Mouse (Mus musculus): ENCODE data around the gene Fibcd1. TPM values are rescaled to one million over a fixed set of nuclear protein-coding genes. Genes with fewer than 3 reads are reported as not detected.
A peak's percentile ranks its signal among the peaks of the same experiment; 100 is the strongest.

Gene Fibcd1
- polyA plus RNA-seq, 1 experiment = 0.20 TPM

DNA sequence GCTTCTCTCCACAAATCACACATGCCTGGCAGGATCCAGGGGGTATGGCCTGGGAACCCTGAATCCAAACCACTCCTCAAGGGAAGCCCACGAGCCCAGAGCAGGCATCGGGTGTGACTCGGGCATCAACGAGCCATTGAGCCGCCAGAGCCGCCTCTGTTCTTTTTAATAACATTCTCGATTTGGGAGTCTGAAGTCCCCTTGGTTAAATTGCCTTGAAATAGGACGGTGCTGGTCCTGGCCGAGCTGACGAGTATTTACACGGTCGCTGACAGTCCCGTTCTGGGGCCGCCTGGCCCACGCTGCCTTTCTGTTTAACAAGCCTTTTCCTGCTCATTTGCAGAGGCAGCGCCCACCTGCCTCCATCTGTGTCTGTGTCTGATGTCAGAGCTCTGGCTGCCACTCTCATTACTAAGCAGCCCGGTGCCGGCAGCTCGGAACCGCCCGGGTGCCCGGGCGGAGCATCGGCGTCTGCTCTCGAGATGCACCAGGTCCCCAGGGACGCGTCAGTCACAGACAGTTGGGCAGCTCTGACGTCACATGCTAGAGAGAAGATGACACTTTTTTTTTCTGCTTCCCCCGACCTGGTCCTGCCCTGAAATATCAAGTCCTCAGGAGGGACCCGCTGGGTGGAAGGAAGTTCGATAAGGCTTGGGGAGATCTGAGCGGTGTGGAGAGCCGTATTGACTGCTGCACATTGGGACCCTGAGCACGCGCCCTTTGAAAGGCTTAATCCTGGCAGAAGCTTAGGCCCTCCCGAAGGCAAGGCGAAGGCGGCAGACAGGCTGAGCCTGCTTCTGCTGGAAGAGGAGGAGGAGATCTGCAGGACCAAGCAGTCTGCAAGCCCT, 23.1 kb downstream of the Fibcd1 start:
- Histone ChIP-seq H3K27me3 (ENCODE audit: control insufficient read depth, insufficient read depth, low read length) (no peaks in the 10 kb centered on the region), H3K27ac (ENCODE audit: insufficient read depth, low read length) (no peak overlapping the region), H3K4me3 (ENCODE audit: extremely low read depth, insufficient read depth, insufficient read length) (peak overlapping the region; percentile 31; the same call in 1 of the 2 replicates), H3K36me3 (ENCODE audit: control insufficient read depth, insufficient read depth, low read length) (no peaks in the 10 kb centered on the region), H3K4me1 (ENCODE audit: control insufficient read depth, insufficient read depth, insufficient read length) (peaks cover 17% of the 10 kb centered on the region; the same call in 1 of the 2 replicates)
- DNase-seq (ENCODE audit: low read depth in 1 of 2, low spot score in 2 of 2) = peak; percentile 88 to 91
- 26% methylated on average over 39 of the region's 39 CpGs for WGBS
- TF ChIP-seq CTCF (IDR thresholded peaks at IDR 0.05; ENCODE audit: extremely low read depth, insufficient read depth, insufficient read length, insufficient replicate concordance) = no peak
- no peak for TF ChIP-seq POLR2A (IDR thresholded peaks at IDR 0.05; ENCODE audit: low read depth, low read length)

GRCm38 (mm10) chr2:31815367-31815766, 30.4 kb downstream of the Fibcd1 start:
- H3K36me3 ChIP-seq (ENCODE audit: control insufficient read depth, insufficient read depth, low read length) = no peaks in the 10 kb centered on the region
- H3K27me3 ChIP-seq (ENCODE audit: control insufficient read depth, insufficient read depth, low read length) = no peaks in the 10 kb centered on the region
- WGBS = 29% methylated on average over 5 of the region's 5 CpGs
- peaks cover 15% of the 10 kb centered on the region; the same call in 1 of the 2 replicates for H3K4me1 ChIP-seq (ENCODE audit: control insufficient read depth, insufficient read depth, insufficient read length)
- peak; percentile 36 to 72 for DNase-seq (ENCODE audit: low read depth in 1 of 2, low spot score in 2 of 2)
- no peak overlapping the region for H3K27ac ChIP-seq (ENCODE audit: insufficient read depth, low read length)
- peak; percentile 81; the same call in 1 of the 2 replicates for TF ChIP-seq CTCF (IDR thresholded peaks at IDR 0.05; ENCODE audit: extremely low read depth, insufficient read depth, insufficient read length, insufficient replicate concordance)
- TF ChIP-seq POLR2A (IDR thresholded peaks at IDR 0.05; ENCODE audit: low read depth, low read length) = no peak
- no peak overlapping the region for H3K4me3 ChIP-seq (ENCODE audit: extremely low read depth, insufficient read depth, insufficient read length)

DNA sequence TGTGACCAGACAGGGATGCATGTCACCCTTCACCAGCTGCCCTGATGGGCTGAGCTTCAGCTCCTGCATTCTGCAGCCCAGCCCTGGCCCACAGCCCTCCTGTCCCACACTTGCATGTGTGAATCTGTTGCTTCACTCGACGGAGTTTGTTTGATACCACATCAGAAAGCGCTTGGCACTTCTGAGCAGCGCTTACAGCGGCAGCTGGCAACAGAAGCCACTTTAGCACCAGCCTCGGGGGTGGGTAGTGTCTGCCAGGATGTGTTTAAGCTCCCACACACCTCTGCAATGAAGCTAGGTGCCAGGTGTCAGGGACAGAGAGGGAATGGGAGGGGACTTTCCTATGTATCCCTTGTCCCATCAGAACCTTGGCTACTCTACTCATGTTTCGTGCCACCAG, 31.1 kb downstream of the Fibcd1 start:
- H3K4me3 ChIP-seq (ENCODE audit: extremely low read depth, insufficient read depth, insufficient read length) = no peak overlapping the region
- H3K27ac ChIP-seq (ENCODE audit: insufficient read depth, low read length) = no peak overlapping the region
- no peaks in the 10 kb centered on the region for H3K36me3 ChIP-seq (ENCODE audit: control insufficient read depth, insufficient read depth, low read length)
- H3K27me3 ChIP-seq (ENCODE audit: control insufficient read depth, insufficient read depth, low read length) = no peaks in the 10 kb centered on the region
- H3K4me1 ChIP-seq (ENCODE audit: control insufficient read depth, insufficient read depth, insufficient read length) = peaks cover 20% of the 10 kb centered on the region; the same call in 1 of the 2 replicates
- no peak for DNase-seq (ENCODE audit: low read depth in 1 of 2, low spot score in 2 of 2)
- TF ChIP-seq CTCF (IDR thresholded peaks at IDR 0.05; ENCODE audit: extremely low read depth, insufficient read depth, insufficient read length, insufficient replicate concordance) (no peak), POLR2A (IDR thresholded peaks at IDR 0.05; ENCODE audit: low read depth, low read length) (no peak)
- 67% methylated on average over 7 of the region's 7 CpGs for WGBS

GRCm38 (mm10) chr2:31813641-31814040, 32.2 kb downstream of the Fibcd1 start:
- no peaks in the 10 kb centered on the region for H3K36me3 ChIP-seq (ENCODE audit: control insufficient read depth, insufficient read depth, low read length)
- H3K27ac ChIP-seq (ENCODE audit: insufficient read depth, low read length) = no peak overlapping the region
- H3K27me3 ChIP-seq (ENCODE audit: control insufficient read depth, insufficient read depth, low read length) = no peaks in the 10 kb centered on the region
- TF ChIP-seq CTCF (IDR thresholded peaks at IDR 0.05; ENCODE audit: extremely low read depth, insufficient read depth, insufficient read length, insufficient replicate concordance) (no peak), POLR2A (IDR thresholded peaks at IDR 0.05; ENCODE audit: low read depth, low read length) (no peak)
- H3K4me1 ChIP-seq (ENCODE audit: control insufficient read depth, insufficient read depth, insufficient read length) = peaks cover 20% of the 10 kb centered on the region; the same call in 1 of the 2 replicates
- DNase-seq (ENCODE audit: low read depth in 1 of 2, low spot score in 2 of 2) = no peak
- no peak overlapping the region for H3K4me3 ChIP-seq (ENCODE audit: extremely low read depth, insufficient read depth, insufficient read length)
- WGBS = 93% methylated on average over 4 of the region's 4 CpGs

- Histone ChIP-seq H3K27me3 (ENCODE audit: control insufficient read depth, insufficient read depth, low read length) (no peaks in the 10 kb centered on the region), H3K4me3 (ENCODE audit: extremely low read depth, insufficient read depth, insufficient read length) (no peak overlapping the region), H3K27ac (ENCODE audit: insufficient read depth, low read length) (peak overlapping the region; percentile 55), H3K4me1 (ENCODE audit: control insufficient read depth, insufficient read depth, insufficient read length) (peaks cover 20% of the 10 kb centered on the region; the same call in 1 of the 2 replicates), H3K36me3 (ENCODE audit: control insufficient read depth, insufficient read depth, low read length) (no peaks in the 10 kb centered on the region)
- DNase-seq (ENCODE audit: low read depth in 1 of 2, low spot score in 2 of 2) = peak in 1 of 2 experiments; percentile 56
- TF ChIP-seq CTCF (IDR thresholded peaks at IDR 0.05; ENCODE audit: extremely low read depth, insufficient read depth, insufficient read length, insufficient replicate concordance) (no peak), POLR2A (IDR thresholded peaks at IDR 0.05; ENCODE audit: low read depth, low read length) (no peak)
- 57% methylated on average over 14 of the region's 14 CpGs for WGBS
Measured at GRCm38 (mm10) chr2:31811086-31811958, 34.5 kb downstream of the Fibcd1 start.

GRCm38 (mm10) chr2:31810444-31810843, 35.4 kb downstream of the Fibcd1 start, which contains the start of gene Qrfp:
Gene Qrfp, minus strand, starts transcription at chr2:31810580.
- Histone ChIP-seq H3K27ac (ENCODE audit: insufficient read depth, low read length) (peak within 1 kb of the TSS; percentile 55), H3K4me1 (ENCODE audit: control insufficient read depth, insufficient read depth, insufficient read length) (peaks cover 20% of the 10 kb centered on the region; the same call in 1 of the 2 replicates), H3K4me3 (ENCODE audit: extremely low read depth, insufficient read depth, insufficient read length) (peak within 1 kb of the TSS; percentile 53), H3K36me3 (ENCODE audit: control insufficient read depth, insufficient read depth, low read length) (no peaks in the 10 kb centered on the region), H3K27me3 (ENCODE audit: control insufficient read depth, insufficient read depth, low read length) (no peaks in the 10 kb centered on the region)
- TF ChIP-seq POLR2A (IDR thresholded peaks at IDR 0.05; ENCODE audit: low read depth, low read length) = no peak
- no peak for TF ChIP-seq CTCF (IDR thresholded peaks at IDR 0.05; ENCODE audit: extremely low read depth, insufficient read depth, insufficient read length, insufficient replicate concordance)
- DNase-seq (ENCODE audit: low read depth in 1 of 2, low spot score in 2 of 2) = peak in 1 of 2 experiments; percentile 34
- WGBS = 22% methylated on average over 12 of the region's 12 CpGs

Data from spleen, adult 2 months (tissue).